Mouse (Mus musculus) ES-Bruce4 (cell line): ENCODE measurements around the gene Ins2. TPM values are rescaled to one million over a fixed set of nuclear protein-coding genes. Genes with fewer than 3 reads are reported as not detected.
A peak's percentile ranks its signal among the peaks of the same experiment; 100 is the strongest.

Experiments used
- H3K27ac ChIP-seq: 2 replicates; pipeline ENCODE4 v1.5.1; 2012; ENCODE audit warnings: low read length, inconsistent platforms; ENCODE audit not compliant: insufficient read depth
- H3K27me3 ChIP-seq: 2 replicates; pipeline ENCODE4 v1.6.1; 2012; ENCODE audit warnings: mild to moderate bottlenecking, low read length, inconsistent platforms; ENCODE audit not compliant: control insufficient read depth, poor library complexity, insufficient read depth, severe bottlenecking
- H3K36me3 ChIP-seq: 2 replicates; pipeline ENCODE4 v1.6.1; 2012; ENCODE audit warnings: inconsistent platforms, mild to moderate bottlenecking, low read length, moderate library complexity; ENCODE audit not compliant: control insufficient read depth, poor library complexity, insufficient read depth, severe bottlenecking
- H3K4me1 ChIP-seq: one replicate; pipeline ENCODE4 v1.8.1; 2011; ENCODE audit warnings: low read length; ENCODE audit not compliant: control insufficient read depth, insufficient read depth
- H3K4me3 ChIP-seq: 2 replicates; pipeline ENCODE4 v1.5.1; 2011; ENCODE audit warnings: low read depth, mild to moderate bottlenecking, low read length
- H3K9ac ChIP-seq: 2 replicates; pipeline ENCODE4 v1.6.1; 2012; ENCODE audit warnings: low read depth, mild to moderate bottlenecking, inconsistent platforms; ENCODE audit not compliant: poor library complexity, severe bottlenecking
- H3K9me3 ChIP-seq: replicated peaks from 2 replicates; pipeline ENCODE4 v1.6.1; 2012; ENCODE audit warnings: mild to moderate bottlenecking, low read length, inconsistent platforms; ENCODE audit not compliant: control insufficient read depth, poor library complexity, insufficient read depth, severe bottlenecking
- CTCF ChIP-seq: IDR thresholded peaks from one replicate; pipeline ENCODE4 v1.8.1; 2011; ENCODE audit warnings: low read depth, low read length
- EP300 ChIP-seq: IDR thresholded peaks from 2 replicates; pipeline ENCODE4 v1.6.1; 2011; ENCODE audit warnings: low read depth, low read length; ENCODE audit not compliant: insufficient read depth
- POLR2A ChIP-seq: IDR thresholded peaks from one replicate; pipeline ENCODE4 v1.8.1; 2011; ENCODE audit warnings: low read length; ENCODE audit not compliant: insufficient read depth
- polyA plus RNA-seq: library from polyadenylated mRNA; stranded (reverse); fragments of >200 nt; gene quantifications from 2 replicates; pipeline ENCODE4 v1.2.4, GENCODE M21; 2011; ENCODE audit warnings: low read depth; ENCODE audit not compliant: missing spikeins, insufficient read depth, insufficient read length

Gene Ins2
- polyA plus RNA-seq, 1 experiment, result not detected

DNA sequence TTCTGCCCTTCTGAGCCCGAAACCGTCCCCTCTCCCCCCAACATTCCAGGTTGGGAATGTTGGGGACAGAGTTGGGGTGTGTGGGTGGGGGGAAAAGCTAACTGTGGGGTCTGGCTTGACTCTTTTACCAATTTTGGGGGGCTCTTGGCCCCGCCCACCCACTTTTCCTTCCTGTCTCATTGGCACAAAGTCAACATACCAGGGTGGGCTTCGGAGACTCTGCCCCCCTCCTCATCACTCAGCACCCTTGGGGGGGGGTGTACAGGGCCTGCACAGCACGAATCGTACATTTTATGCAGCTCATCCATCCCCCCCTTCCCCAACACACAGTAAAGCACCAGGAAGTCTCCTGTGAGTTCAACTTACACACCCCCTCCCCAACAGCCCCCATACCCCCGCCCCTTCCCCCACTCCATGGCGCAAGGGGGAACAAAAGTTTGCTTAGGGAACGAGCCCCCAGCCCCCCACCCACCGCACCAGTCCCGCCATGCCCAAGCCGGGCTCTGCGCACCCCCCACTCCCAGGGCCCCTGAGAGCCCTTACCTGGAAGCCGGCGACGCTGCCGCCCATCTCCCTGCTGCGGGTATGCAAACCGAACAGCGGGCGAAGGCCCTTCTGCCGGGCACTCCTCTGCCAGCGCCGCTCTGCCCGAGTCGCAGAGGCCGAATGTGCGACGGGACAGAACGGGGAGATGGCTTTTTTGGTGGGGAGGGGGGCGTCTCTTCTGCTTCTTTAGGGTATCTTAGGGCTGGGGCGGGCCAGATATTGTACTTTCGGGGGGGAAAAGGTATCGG lies 85.2 kb downstream of the Ins2 start:
- TF ChIP-seq EP300 (no peak), CTCF (no peak), POLR2A (no peak)
- peak overlapping the region; percentile 53; the same call in 1 of the 2 replicates for H3K9ac ChIP-seq
- H3K9me3 ChIP-seq, result no peaks in the 10 kb centered on the region
- no peaks in the 10 kb centered on the region for H3K36me3 ChIP-seq
- H3K27ac ChIP-seq, result no peak overlapping the region
- H3K27me3 ChIP-seq, result peaks cover 38% of the 10 kb centered on the region
- H3K4me3 ChIP-seq, result peak overlapping the region; percentile 73
- H3K4me1 ChIP-seq, result no peaks in the 10 kb centered on the region

DNA sequence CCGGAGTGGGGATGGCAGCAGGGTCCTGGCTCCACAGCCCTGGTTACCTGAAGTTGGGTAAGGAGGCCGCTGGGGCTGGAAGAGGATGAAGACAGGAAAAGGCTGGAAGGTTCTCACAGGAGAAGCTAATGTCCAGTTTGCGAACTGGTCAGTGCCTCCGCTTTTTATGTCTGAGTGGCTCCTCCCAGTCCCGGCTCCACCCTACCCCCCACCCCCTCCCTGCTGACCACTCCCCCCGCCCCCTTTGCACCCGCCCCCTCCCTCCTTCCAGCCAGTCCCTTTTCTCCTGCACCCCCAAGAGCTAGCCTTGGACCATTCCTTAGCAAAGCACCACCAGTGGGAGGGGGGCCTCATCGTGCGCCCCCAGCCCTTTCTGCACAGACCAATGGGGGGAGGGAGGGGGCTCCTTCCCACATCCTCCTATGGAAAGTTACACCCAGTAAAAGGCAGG lies 85.8 kb downstream of the Ins2 start:
- no peak overlapping the region for H3K9ac ChIP-seq
- peaks cover 33% of the 10 kb centered on the region for H3K27me3 ChIP-seq
- no peak overlapping the region for H3K4me3 ChIP-seq
- no peak for TF ChIP-seq EP300
- TF ChIP-seq CTCF, result no peak
- no peak for TF ChIP-seq POLR2A
- no peaks in the 10 kb centered on the region for H3K9me3 ChIP-seq
- H3K4me1 ChIP-seq, result no peaks in the 10 kb centered on the region
- H3K36me3 ChIP-seq, result no peaks in the 10 kb centered on the region
- no peak overlapping the region for H3K27ac ChIP-seq

DNA sequence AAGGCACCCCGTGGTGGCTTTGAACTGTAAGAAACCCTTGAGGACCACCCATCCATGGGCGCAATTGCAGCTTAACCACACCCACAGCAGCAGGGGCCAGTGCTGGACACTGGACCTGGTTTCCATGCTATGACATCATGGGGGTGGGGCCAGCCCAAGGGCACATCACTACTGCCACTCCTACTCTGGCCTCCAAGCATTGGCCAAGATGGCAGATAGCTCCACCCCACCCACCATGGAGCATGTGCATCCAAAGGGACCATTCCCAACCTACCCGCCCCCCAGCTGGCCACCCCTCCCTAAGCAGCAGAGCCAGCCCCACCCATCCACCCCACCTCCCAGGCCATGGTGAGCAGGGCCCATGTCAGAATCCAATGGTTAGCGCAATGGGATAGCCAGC lies 87.1 kb downstream of the Ins2 start:
- no peak overlapping the region for H3K27ac ChIP-seq
- no peaks in the 10 kb centered on the region for H3K4me1 ChIP-seq
- H3K36me3 ChIP-seq, result no peaks in the 10 kb centered on the region
- TF ChIP-seq EP300, result no peak
- no peak for TF ChIP-seq POLR2A
- TF ChIP-seq CTCF, result no peak
- H3K9ac ChIP-seq, result no peak overlapping the region
- no peaks in the 10 kb centered on the region for H3K9me3 ChIP-seq
- no peak overlapping the region for H3K4me3 ChIP-seq
- H3K27me3 ChIP-seq, result peaks cover 24% of the 10 kb centered on the region

DNA sequence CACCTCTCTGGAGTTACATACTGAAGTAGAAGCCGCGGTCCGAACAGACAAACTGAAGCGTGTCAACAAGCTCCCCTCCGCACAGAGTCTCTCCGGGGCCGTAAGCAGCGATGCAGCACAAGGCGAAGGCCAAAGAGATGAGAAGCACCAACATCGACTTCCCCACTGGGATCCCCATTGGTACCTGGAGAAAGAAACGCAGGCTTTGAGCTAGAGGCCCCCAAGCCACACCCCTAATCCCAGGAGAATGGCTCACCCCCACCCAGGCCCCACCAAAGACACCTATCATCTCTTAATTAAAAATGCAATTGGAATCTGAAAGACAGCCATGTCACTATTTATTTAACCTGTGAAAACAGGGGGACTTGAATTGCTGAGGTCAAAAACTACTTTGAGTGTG lies 87.5 kb downstream of the Ins2 start:
- no peaks in the 10 kb centered on the region for H3K4me1 ChIP-seq

DNA sequence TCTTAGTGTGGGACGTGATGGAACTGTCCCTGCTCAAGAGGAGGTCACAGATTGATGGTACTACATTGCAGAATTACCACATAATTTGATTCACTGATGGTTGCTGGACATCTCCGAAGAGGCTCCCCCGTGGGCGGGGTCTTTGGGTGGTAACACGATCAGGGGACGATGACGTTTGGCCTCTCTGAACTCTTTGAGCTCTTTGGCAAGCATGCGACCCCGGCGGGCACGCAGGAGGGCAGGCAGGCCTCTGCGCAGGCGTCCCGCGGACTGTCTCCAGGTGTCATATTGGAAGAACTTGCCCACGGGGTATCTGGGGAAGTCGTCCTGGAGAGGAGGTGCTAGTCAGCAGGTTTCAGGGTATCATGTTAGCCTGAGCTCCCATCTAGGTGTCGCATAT lies 89.5 kb downstream of the Ins2 start:
- H3K4me1 ChIP-seq, result no peaks in the 10 kb centered on the region
- no peaks in the 10 kb centered on the region for H3K9me3 ChIP-seq
- H3K36me3 ChIP-seq, result no peaks in the 10 kb centered on the region
- no peak overlapping the region for H3K27ac ChIP-seq
- peaks cover 11% of the 10 kb centered on the region for H3K27me3 ChIP-seq
- H3K4me3 ChIP-seq, result no peak overlapping the region
- no peak overlapping the region for H3K9ac ChIP-seq
- TF ChIP-seq POLR2A (no peak), EP300 (no peak), CTCF (no peak)

More for the DNA sequence above, 87.5 kb downstream of the Ins2 start:
- no peak overlapping the region for H3K9ac ChIP-seq
- no peak overlapping the region for H3K27ac ChIP-seq
- no peak overlapping the region for H3K4me3 ChIP-seq
- no peaks in the 10 kb centered on the region for H3K9me3 ChIP-seq
- H3K27me3 ChIP-seq, result peaks cover 22% of the 10 kb centered on the region
- H3K36me3 ChIP-seq, result no peaks in the 10 kb centered on the region
- TF ChIP-seq POLR2A (no peak), CTCF (no peak), EP300 (no peak)

DNA sequence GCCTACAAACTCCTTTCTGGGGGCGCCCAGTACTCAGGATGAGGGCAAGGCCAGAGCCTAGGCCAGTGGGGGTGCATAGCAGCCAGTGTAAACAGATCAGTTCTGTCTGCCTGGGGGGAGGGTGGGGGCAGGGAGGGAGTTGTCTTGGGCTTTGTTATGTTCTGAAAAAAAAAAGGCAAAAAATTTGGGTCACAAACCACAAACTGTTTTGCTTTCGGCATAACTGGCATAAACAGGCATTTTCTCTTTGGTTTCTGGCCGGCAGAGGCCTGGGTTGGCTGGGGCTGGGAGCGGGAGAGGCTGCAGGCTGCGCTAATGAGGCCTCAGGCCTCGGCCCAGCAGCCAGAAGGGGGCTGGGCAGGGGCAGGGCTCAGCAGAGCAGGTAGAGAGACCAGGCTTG lies 96.5 kb downstream of the Ins2 start:
- Histone ChIP-seq H3K4me1 (no peaks in the 10 kb centered on the region), H3K36me3 (no peaks in the 10 kb centered on the region), H3K4me3 (no peak overlapping the region), H3K27ac (no peak overlapping the region), H3K9me3 (no peaks in the 10 kb centered on the region), H3K27me3 (no peaks in the 10 kb centered on the region), H3K9ac (no peak overlapping the region)
- TF ChIP-seq EP300 (no peak), POLR2A (no peak), CTCF (no peak)
